Mouse (Mus musculus) adrenal gland, postnatal 10 days (tissue): ENCODE measurements at regions not wholly inside any gene's neighbourhood (a gene's known extent, or its start where the extent isn't known, plus 50 kb on each side); places are given as distances from the start of the nearest gene placed in this dataset.
A peak's percentile ranks its signal among the peaks of the same experiment; 100 is the strongest.

ENCODE experiments used
- DNase-seq: peaks from one replicate; pipeline ENCODE4 v3.0.0; 2021; ENCODE audit warnings: mixed read lengths

DNA sequence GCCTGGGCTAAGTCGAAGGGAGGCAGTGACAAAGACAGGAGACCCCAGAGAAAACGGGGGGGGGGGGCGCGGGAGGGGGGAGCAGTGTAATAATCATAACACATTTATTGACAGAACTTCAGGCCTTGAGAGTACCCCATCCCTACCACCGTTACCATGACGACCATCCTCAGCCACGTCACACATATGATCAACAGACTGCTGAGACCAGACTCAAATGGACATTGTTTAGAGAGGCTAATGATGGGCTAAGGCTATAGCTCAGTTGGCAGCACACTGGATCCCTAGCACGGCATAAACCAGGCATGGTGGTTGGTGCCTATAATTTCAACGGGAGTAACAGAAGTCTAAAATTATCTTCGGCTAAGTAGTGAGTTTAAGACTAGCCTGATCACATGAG is 565.8 kb upstream of the Adam5 start:
- DNase-seq, result no peak

DNA sequence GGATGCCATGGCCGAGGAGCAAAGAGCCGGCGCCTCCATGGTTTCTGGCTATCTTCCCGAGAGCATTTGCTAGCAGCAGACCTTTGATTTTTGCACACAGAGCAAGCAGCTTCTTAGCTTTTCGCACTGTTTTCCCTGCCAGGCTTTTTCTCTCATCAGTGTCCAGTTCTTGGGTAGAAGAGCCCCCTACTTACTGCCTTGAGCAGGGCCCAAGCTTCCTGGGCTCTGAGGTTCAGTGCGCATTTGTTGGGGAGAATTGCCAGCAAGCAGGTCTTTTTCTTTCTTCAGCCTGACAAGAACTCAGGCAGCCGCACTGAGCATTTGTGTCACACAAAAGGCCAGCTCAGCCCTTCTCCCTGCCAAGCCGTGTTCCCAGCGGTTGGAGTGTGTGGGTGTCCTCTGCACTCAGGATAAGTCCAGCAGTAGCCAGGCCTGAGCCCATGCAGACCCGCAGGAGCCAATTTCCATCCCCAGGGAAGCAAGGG is 565.2 kb upstream of the Adam5 start:
- peak; percentile 33 for DNase-seq

DNA sequence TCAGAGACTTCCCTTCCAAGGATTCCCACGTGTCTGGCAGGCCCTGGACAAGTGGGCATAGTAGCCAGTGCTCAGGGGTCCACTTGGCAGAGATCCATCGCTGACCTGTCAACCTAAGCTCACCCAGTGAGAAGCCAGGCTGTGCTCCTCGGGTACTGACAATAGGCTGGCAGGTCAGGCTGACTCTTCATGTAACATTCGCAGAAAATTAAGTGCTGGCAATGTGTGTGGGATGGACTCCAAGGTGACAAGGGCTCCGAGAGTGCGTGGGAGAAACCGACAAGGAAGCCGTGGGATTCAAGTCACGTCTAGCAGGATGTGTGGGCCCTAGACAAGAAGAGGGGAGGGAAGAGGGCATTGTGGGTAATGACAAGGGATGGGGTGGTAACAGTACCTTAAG is 564.6 kb upstream of the Adam5 start:
- DNase-seq, result no peak

DNA sequence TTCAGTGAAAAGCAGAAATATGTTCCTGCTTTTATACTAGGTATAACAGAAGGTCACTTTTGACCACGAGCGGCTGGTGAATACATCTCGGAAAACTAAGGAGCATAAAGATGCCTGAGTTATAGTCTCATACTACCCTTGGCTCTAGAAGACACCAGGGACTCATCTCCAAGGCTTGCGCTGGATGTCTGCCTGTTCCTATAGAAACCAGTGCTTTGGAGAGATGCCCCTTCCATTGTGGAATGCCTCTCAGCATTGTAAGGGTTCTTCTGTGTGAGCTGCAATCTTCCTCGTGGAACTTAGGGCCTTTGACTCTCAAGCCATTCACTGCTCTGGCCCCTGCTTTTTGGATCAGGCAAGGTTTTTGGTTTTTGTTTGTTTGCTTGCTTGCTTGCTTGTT is 561.0 kb upstream of the Adam5 start:
- no peak for DNase-seq

DNA sequence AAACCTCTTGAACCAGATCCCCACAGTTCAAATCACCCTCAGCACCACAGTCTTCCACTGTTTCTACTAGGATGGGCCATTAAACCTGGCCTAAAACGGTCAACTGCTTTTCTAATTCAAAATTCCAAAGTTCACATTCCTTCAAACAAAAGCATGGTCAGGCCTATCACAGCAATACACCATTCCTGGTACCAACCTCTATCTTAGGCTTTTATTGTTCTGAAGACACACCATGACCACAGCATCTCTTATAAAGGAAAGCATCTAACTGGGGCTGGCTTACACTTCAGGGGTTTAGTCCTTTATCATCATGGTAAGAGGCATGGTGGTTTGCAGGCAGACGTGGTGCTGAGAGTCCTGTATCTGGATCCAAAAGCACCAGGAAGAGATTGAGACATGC is 560.4 kb upstream of the Adam5 start:
- DNase-seq, result no peak

DNA sequence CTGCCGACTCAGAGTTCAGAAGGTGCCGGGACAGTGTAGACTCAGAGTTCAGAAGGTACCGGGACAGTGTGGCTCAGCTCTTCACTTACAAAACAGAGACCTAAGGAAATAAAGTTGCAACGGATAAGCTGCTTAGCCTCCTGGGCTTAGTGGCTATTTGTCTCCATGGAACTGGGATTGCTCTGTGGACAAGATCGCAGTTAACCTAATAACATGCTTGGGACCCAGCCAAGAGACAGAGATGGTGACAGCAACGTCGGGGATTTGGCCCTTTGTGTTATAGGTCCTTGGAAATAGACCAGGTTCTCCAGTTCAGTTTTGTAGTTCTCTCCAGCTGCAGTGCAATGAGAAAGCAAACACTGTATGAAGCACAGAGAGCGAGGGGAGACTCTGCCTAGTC is 549.1 kb upstream of the Adam5 start:
- DNase-seq, result peak; percentile 65

DNA sequence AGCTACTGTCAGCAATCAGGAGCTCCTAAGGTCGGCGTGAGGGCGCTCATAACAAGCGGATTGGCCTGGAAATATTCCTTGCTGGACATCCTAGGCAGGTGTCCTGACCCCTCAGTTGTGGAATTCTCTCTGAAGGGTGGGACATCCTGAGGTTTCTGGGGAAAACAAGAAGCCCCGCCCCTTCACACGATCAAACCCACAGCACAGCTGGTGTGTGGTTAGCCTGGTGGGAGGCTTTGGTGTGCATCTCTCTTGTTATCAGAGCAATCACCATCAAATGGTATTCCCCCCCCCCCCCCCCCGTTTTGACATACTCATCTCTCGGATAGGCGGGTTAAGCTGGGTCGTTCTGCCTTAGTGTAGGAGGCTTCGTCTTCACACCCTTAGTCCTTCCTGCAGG is 546.8 kb upstream of the Adam5 start:
- DNase-seq, result no peak

DNA sequence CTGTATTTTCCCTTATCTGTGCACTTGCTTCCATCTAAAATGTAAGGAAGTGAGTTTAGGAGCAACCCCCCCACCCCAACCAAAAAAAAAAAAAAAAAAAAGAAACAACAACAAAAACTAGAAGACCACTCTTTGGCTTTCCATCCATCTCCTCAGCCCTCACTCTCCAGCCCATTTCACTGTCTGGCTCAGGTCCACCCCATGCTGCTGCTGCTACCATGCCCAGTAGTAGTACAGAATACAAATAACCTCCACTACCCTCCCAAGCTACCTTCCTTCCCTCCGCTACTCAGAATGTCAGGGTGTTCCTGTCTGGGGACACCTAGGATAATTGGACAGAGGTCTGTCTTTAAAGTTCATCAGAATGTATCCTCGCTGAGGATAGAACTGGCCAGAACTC is 545.2 kb upstream of the Adam5 start:
- no peak for DNase-seq

DNA sequence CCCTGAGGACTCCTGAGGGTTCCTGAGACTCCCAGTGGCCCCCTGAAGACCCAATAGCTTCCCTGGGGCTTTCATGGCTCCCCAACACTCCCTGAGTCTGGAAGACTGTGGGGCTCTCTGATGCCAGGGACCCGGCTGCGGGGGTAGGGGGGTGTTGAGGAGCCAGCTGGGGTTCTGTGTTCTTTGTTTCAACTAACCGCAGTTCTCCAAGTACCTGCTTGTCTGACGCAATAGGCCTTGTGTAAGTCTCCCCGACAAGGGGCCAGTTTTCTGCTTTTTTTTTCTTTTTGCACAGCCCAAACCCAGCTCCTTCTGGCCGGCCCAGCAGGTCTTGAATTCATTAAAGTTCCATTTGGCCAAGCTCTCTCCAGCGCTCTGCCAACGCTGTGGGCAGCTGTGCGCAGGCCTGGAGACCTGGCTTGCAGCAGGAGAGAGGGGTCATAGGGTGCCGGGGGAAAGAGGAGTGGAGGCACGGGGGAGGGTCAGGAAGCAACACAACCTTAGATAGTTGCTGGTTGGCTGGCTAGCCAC is 544.5 kb upstream of the Adam5 start:
- DNase-seq, result peak; percentile 57

DNA sequence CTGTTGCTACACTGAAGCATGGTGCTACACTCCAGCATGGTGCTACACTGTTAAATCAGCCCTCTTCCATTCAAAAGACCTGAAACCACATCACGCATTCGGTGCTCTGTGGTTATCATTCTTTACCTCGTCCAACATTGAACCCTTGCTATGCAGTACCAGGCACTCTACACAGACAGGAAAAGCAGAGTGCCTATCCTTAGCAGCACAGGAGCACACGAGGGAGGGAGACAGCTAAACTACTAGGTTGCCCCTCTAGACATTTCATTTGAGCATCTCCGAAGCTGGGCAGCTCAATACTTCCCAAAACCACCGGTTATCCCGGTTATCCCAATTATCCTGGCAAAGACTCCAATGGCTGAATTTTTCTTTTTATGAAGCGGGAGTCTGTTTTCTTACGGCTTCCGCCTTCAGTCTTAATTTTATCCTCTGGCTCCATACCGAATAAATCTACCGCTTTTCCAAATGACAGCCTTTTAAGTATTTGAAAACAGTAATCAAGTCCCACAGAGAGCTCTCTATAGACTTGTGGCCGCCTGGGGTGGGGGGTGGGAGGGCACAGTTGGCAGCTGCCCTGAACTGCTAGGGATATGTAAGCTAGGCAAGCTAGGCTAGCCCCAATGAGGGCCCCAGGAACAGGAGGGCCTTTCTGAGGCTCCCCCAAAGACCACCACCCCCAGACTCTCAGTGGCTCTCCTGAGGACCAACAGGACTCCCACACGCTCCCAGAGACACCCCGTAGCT is 543.8 kb upstream of the Adam5 start:
- no peak for DNase-seq

DNA sequence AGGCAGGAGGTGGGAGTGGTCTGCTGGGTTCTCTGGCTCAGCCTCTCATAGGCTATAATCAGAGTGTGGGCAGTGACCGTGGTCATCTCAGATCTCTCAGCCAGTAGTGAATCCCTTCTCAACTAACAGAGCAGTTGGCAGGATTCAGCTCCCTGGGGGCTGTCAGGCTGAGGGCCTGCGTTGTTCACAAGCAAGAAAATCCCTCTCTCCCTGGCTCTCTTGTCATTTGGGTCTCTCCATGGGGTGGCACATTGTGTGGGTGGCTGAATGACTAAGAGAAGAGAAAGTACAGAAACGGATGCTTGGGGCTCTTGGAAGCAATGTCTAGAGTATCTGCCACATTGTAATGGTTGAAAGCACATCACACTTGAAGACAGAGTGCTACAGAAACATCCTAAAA is 542.0 kb upstream of the Adam5 start:
- no peak for DNase-seq

DNA sequence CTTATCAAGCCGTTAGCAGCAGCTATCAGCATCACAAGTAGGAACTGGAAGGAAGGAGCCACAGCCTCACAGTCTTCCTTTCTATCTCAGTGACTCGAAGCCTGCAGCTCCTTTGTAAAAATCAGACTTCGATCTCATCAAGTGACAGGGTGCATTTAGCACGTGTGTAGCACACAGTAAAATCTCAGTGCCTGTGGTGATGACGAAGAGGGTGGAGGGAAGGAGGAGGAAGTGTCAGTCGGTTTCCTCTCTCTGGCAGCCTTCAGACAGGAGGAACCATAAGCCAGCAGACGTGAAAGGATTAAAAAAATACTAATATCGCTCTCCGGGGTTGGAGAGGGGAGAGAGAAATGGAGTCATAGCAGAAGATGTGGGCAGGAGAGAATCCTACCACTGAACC is 538.5 kb upstream of the Adam5 start:
- DNase-seq, result no peak

DNA sequence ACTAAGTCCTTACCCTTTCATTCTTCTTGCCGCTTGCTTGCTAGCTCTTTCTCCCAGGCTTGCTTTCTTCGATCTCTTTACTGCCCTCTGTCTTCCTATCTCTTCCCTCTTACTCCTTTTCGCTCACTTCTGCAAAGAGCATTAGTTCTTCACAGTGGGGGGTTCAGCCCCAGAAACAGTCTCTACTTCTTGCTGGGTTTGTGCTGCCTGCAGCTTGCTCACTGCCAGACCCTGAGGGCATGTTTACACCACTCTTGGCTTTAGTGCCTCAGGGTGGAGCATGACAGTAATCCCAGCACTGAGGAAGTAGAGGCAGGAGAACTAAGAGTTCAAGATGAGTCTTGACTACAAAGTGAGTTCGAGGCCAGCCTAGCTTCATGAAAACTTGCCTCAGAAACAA is 538.0 kb upstream of the Adam5 start:
- DNase-seq, result no peak

DNA sequence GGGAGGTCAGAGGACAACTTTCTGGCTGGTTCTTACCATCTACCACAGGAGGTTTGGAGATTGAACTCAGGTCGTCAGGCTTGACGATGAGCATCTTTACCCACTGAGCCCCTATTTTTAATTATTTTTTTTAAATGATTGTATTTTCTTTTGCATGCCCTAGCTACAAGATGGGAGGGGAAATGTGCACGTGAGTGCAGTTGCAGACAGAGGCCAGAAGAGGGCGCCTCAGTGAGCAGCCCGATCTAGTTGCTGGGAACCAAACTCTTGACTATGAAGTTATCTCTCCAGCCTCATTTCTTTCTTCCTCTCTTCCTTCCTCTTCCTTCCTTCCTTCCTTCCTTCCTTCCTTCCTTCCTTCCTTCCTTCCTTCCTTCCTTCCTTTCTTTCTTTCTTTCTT is 537.3 kb upstream of the Adam5 start:
- DNase-seq, result no peak

DNA sequence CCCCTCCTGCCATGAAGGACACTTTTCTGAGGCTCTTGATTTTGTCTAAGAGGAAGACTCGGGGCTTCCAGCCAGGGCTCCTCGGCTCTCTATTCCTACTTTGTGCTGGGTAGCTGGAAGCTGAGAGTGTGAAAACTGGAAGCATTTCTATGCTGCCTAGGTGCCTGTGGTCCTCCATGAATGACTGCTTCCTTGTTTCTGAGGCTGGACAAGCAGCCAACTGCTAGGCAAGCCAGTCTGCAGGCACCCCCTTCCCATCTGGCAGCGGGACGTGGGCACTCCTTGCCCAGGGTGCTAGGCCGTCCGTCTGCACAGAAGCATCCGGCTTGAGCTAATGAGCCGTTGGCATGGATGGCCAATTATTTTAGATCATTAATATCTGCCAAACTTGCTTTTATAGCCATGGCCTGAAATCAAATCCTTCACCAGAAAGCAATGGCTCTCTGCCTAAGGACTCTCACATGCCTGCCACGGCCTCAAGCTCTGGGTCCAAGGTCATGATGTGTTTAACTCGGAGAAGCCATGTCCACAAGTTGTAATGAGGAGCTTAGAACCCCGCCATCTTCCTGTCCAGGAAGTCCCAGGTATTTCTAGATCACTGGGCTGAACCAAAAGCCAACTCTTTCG is 534.5 kb upstream of the Adam5 start:
- DNase-seq, result no peak

DNA sequence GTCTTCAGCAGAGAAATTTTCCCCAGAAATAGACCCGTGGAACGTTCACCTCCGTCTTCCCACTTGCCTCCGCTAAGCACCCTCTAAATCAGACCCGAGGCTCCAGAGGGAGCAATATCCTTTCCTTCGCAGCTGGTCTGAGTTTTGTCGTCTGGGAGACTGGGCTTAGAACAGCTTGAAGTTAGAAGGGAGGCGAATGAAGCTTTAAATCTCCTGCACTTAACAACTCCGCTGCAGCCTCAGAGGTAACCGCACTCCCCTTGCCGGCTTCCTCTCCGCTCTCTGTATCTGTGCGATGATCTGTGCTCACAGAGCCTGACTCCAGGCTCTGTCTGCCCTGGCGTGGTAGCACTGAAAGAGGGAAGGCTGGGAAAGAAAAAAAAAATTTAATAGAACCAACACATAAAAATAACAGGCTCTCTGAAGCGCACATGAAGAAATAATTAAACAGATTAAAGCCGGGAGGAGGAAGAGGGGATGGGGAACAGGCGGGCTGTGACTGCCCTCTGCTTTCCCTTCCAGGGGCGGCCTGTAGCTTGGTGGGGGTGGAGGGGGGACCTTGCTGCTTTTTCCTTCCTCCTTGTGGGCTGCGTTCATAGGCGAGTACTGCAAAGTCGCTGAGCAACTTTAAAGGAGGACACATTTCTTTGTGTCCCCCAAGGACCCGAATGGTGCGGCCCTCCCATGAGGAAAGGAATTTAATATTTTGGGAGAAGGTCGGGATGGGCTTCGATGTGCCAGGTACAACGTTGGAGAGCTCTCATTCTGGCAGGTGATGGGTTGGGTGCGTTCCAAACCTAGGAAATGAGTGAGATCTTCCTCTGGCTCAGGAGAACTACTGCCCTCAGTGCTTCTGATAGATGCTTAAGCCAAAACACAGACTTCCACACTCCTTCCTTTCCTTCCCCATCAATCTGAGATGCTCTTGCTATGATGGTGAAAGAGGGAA is 529.9 kb upstream of the Adam5 start:
- no peak for DNase-seq

DNA sequence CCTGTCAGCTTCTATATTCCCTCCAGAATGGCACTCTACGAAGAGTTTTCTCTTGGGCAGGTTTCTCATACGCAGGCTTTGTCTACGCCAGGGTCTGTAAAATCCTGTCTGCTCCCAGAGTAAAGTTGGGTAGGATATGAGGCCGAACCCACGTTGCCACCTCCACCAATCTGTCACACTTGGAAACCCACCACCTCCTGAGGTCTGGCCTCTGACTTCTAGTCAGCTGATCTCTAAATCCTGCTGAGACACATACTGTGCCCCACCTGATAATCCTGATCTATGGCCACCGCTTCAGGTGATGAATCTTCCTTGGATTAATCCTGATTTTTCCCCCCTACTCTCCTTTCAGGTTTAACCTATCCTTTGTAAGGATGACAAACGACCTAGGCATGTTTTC is 529.2 kb upstream of the Adam5 start:
- DNase-seq, result no peak

DNA sequence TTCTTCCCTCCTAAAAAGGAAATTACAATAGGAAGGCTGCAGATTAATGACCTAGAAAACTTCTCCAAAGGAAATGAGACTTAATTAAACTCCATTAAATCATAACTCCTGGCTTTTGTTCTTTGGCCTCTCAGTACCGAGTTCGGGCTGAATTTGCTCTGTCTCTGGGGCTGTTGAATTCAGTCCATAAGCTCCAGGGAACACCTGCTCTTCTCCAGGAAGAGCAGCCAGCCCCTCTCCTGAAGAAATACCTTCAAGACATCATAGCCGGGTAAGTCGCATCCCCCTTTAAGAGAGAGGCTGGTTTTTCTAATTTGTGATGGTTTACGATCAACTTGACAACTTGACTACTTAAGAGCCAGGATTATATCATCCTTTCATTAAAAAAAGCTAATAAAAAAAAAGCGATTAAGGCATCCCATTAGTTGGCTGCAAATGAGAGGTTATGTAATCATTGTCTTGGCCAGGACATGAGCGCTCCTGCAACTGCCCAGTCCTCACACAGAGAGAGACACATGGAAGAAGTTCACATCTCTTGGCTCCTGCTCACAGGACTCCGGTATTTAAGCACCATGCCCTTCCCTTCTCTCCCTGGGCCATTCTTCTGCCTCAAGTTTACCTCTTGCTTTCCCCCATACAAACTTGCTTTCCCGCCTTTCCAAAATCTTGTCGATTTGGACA is 524.0 kb upstream of the Adam5 start:
- DNase-seq, result no peak

DNA sequence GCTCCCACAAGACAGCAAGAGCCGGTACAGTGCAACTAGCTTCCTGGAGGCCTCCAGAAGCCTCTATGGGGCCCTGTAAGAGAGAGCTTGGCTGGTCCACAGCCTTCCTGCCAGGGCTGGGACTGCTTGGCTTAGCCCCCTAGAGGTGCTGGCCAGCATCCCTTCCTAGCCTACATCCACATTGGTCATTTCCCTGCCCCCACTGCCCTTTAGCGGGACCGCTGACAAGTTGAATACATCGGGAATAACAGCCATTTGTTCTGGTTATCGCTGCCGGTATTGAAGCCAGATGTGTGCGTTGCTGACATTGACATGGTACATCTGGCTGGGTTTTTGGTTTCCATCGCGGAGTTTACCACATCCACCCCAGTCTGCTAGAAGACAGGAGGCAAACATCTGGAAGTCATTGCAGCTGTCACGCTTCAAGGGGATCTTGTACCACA is 519.0 kb upstream of the Adam5 start:
- DNase-seq, result no peak

DNA sequence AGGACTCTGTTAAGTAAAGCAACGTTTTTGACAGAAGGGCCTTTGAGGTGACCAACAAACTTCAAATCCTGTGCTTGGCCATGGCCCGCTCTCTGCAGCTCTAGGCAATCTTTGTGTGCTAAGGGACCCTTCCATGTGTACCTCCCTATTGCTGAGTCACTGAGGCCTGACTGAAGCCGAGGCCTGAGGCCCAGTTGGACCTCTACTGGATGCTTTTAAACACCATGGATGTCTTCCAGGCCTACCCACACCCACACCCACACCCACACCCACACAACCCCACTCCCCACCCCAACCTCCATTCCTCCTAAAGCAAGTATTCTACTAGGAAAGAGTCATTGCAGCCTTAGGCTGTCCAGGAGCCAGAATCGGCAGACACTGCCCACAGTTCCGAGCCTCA is 518.3 kb upstream of the Adam5 start:
- DNase-seq, result no peak

DNA sequence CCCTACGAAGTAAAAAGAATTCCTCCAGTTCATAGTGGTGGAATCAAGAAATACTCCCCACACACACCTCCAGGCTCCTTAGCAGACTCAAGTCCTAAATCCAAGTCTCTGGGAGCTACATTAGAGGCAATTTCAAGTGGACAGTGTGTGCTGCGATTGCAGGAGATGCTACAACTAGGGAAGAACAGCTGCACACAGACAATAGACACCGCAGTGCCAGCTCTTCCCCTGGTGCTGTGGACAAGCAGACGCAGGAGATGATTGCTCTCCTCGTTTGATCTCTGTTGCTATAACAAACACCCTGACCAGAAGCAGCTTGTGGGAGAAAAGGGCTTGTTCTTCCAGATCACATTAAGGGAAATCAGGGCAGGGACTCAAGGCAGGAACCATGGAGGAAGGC is 517.1 kb upstream of the Adam5 start:
- DNase-seq, result no peak

DNA sequence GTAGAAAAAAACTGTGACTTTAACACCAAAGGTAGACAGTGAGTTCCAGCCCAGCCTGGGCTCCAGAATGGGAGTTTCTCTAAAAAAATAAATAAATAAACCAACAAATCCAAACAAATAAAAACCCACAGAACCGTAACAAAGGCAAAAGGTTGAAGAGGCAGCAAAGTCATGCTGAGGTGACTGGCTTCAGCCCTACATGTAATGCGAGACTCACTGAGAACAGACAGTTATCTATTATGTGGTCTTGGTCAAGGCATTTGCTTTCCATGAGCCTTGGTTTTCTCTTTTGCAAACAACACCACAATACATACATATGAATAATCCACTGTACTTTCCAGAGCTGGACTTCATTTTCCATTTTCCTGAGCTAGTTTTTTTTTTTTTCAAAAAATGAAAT is 516.6 kb upstream of the Adam5 start:
- DNase-seq, result no peak
